Mouse (Mus musculus) myocyte (in vitro differentiated cells): Measurements from ENCODE around the gene Abhd14a.

Experiments
- CEBPB ChIP-seq: IDR thresholded peaks from 2 replicates; pipeline ENCODE4 v1.6.1; 2011; ENCODE audit warnings: mild to moderate bottlenecking, moderate library complexity; ENCODE audit not compliant: poor library complexity, insufficient read depth, severe bottlenecking
- MAX ChIP-seq: IDR thresholded peaks from one replicate; pipeline ENCODE4 v1.6.1; 2011; ENCODE audit warnings: low read depth, mild to moderate bottlenecking, control low read depth
- MYOD1 ChIP-seq, 3 experiments: IDR thresholded peaks; one replicate each; pipeline ENCODE4 v1.6.1; 2011; ENCODE audit warnings: control low read depth in 2 of 3, low read depth in 2 of 3, mild to moderate bottlenecking in 2 of 3, moderate library complexity in 1 of 3; ENCODE audit not compliant: insufficient read length in 2 of 3, control insufficient read depth in 1 of 3
- POLR2A ChIP-seq: IDR thresholded peaks from one replicate; pipeline ENCODE4 v1.6.1; 2011; ENCODE audit warnings: low read depth, mild to moderate bottlenecking, control low read depth, moderate library complexity; ENCODE audit not compliant: insufficient read length
- POLR2AphosphoS2 ChIP-seq: IDR thresholded peaks from one replicate; pipeline ENCODE4 v1.6.1; 2011; ENCODE audit warnings: low read depth, control low read depth; ENCODE audit not compliant: insufficient read length
- TCF12 ChIP-seq: IDR thresholded peaks from one replicate; pipeline ENCODE4 v1.6.1; 2011; ENCODE audit warnings: mild to moderate bottlenecking, control low read depth; ENCODE audit not compliant: poor library complexity, insufficient read depth, severe bottlenecking
- TCF3 ChIP-seq: IDR thresholded peaks from one replicate; pipeline ENCODE4 v1.6.1; 2011; ENCODE audit warnings: low read depth, control low read depth; ENCODE audit not compliant: insufficient read length
- USF1 ChIP-seq: IDR thresholded peaks from one replicate; pipeline ENCODE4 v1.6.1; 2011; ENCODE audit warnings: low read depth, mild to moderate bottlenecking, control low read depth, moderate library complexity

DNA sequence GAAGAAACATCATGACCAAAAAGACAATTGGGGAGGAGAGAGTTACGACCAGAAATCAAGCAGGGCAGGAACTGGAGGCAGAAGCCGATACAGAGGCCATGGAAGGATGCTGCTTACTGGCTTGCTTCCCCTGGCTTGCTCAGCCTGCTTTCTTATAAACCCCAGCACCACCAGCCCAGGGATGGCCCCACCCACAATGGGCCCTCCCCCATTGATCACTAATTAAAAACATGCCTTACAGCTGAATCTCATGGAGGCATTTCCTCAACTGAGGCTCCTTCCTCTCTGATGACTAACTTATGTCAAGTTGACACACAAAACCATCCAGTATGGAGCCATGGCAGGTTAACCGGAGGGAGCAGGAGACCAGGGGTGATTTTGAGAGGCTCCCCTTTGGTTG lies 47.7 kb downstream of the Abhd14a start:
- TF ChIP-seq TCF3 (no peak), MYOD1 (IDR thresholded peaks at IDR 0.05; ENCODE audit: control insufficient read depth in 1 of 3, insufficient read length in 2 of 3, low read depth in 2 of 3) (no peak), POLR2A (no peak), CEBPB (no peak), USF1 (no peak), TCF12 (no peak), MAX (no peak), POLR2AphosphoS2 (no peak)
